Mouse (Mus musculus): ENCODE measurements at regions not wholly inside any gene's neighbourhood (a gene's known extent, or its start where the extent isn't known, plus 50 kb on each side); places are given as distances from the start of the nearest gene placed in this dataset.

DNA sequence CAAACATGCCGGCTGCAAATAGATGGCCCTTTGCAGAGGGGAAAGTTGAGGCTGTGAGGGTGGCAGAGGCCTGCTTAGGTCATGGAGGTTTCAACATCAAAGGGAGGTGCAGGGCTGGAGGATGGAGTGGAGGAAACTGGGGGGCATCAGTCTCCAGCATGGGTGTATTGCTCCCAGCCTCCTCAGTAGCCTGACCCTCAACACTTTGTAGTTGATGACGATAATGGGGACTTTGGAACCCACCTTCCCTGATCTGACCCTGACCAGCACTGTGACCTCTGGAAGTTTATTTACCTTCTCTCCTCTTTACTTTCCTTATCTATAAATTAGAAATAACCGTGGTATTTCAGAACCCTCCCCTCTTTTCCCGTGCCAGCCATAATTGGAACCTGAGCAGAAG, 56.2 kb downstream of the Gm26897 start:
- peaks cover 31% of the 10 kb centered on the region for H3K4me1 ChIP-seq (replicated peaks)
- 30% methylated on average over 4 of the region's 4 CpGs for WGBS

DNA sequence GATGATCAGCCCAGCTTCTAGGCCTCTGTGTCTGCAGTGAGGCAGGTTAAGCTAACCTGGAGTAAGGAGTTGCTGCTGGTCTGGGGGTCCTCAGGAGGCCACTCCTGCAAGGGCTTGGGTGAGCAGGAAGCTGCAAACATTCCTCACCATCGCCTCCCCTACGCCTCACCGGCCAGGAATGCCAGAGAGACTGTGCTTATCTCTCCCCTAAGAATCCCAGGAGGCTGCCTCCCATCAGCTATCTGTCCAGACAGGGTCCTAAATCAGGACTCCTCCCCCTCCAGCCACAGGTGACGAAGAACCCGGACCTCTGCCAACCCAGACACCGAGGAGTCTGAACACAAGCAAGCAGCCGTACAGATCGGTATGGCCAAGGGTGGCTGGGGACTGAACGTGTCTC, 56.8 kb downstream of the Gm26897 start:
- 45% methylated on average over 9 of the region's 9 CpGs for whole genome bisulfite sequencing
- no peak for ATAC-seq (ENCODE audit: insufficient number of reproducible peaks, insufficient read depth, low FRiP score, low TSS enrichment, low read depth)
- Histone ChIP-seq H3K27me3 (peaks cover 57% of the 10 kb centered on the region), H3K4me2 (no peak overlapping the region), H3K27ac (no peak overlapping the region), H3K4me1 (replicated peaks) (peaks cover 35% of the 10 kb centered on the region), H3K9me3 (no peaks in the 10 kb centered on the region), H3K4me3 (replicated peaks) (no peak overlapping the region), H3K36me3 (no peaks in the 10 kb centered on the region), H3K9ac (replicated peaks) (no peak overlapping the region)

More for the DNA sequence above, 56.2 kb downstream of the Gm26897 start:
- no peak for ATAC-seq (ENCODE audit: insufficient number of reproducible peaks, insufficient read depth, low FRiP score, low TSS enrichment, low read depth)
- Histone ChIP-seq H3K27ac (no peak overlapping the region), H3K9me3 (no peaks in the 10 kb centered on the region), H3K36me3 (no peaks in the 10 kb centered on the region), H3K27me3 (peaks cover 51% of the 10 kb centered on the region), H3K9ac (replicated peaks) (no peak overlapping the region), H3K4me3 (replicated peaks) (no peak overlapping the region), H3K4me2 (no peak overlapping the region)

DNA sequence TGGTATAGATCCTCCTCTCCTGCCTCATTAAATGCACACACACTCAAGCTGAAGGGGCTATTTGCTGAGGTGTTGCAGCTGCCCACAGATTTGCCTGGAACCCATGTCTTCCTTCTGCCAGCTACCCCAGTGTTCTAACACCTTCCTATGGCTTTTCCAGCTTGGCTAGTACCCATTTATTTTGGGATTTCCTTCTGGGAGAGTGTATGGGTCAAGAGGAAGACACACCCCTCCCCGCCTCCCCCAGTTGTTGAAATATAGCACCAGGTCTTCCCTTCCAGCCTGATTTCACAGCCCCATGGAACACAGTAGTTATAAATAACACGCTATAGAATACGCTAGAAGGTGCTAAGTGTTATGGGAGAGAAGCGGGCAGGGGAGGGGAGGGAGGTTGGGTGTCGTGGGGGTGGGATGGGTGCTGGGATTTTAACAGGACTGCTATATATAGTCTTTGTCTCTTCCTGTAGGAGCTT, 57.4 kb downstream of the Gm26897 start:
- no peak for ATAC-seq (ENCODE audit: insufficient number of reproducible peaks, insufficient read depth, low FRiP score, low TSS enrichment, low read depth)
- H3K9me3 ChIP-seq: no peaks in the 10 kb centered on the region
- H3K4me2 ChIP-seq: no peak overlapping the region
- peak overlapping the region; percentile 41; the same call in 1 of the 2 replicates for H3K27ac ChIP-seq
- H3K36me3 ChIP-seq: no peaks in the 10 kb centered on the region
- H3K4me3 ChIP-seq (replicated peaks): no peak overlapping the region
- WGBS: 80% methylated on average over 5 of the region's 5 CpGs
- H3K9ac ChIP-seq (replicated peaks): no peak overlapping the region
- peaks cover 62% of the 10 kb centered on the region for H3K27me3 ChIP-seq
- peaks cover 41% of the 10 kb centered on the region for H3K4me1 ChIP-seq (replicated peaks)

DNA sequence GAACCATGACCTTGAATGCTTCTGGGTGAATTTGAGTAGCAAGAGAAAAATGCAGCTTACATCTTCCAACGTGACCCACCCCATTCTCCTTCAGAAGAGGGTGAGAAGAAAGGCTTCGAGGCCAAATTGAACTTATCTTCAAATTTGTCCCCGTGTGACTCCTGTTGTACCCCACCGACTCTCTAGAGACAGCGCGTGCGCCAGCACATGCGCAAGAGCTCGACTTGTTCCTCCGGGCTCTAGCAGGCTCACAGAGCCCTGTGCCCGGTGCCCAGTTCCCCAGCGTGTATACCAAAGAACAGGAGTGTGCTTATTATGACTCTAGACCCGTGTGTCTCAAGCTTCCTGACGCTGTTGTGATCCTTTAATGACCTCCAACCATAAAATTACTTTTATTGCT, 59.0 kb downstream of the Gm26897 start:
- Histone ChIP-seq H3K9ac (replicated peaks) (no peak overlapping the region), H3K4me1 (replicated peaks) (peaks cover 46% of the 10 kb centered on the region), H3K4me2 (no peak overlapping the region), H3K4me3 (replicated peaks) (no peak overlapping the region), H3K9me3 (no peaks in the 10 kb centered on the region), H3K27me3 (peaks cover 68% of the 10 kb centered on the region), H3K27ac (no peak overlapping the region), H3K36me3 (no peaks in the 10 kb centered on the region)
- WGBS: 75% methylated on average over 14 of the region's 14 CpGs
- no peak for ATAC-seq (ENCODE audit: insufficient number of reproducible peaks, insufficient read depth, low FRiP score, low TSS enrichment, low read depth)

DNA sequence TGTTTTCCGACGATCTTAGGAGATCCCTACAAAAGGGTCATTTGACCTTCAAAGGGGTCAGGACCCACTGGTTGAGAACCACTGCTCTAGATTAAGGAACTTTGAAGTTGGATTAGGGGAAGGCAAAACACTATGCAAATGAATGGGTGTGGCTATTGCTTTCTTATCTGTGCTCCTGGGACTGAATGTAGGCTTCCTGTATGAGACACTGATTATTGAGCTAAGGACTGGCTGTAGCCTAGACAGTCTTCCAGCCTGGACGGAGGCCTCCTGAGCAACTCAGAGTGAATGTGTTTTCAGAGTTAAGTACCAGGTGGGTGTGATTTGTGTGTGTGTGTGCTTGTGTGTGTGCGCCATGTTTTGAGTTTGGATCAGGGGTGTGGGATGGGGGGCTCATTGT, 59.5 kb downstream of the Gm26897 start:
- peaks cover 46% of the 10 kb centered on the region for H3K4me1 ChIP-seq (replicated peaks)
- H3K27me3 ChIP-seq: peaks cover 66% of the 10 kb centered on the region
- ATAC-seq (ENCODE audit: insufficient number of reproducible peaks, insufficient read depth, low FRiP score, low TSS enrichment, low read depth): no peak
- H3K4me3 ChIP-seq (replicated peaks): no peak overlapping the region
- H3K36me3 ChIP-seq: no peaks in the 10 kb centered on the region
- H3K9me3 ChIP-seq: no peaks in the 10 kb centered on the region
- H3K9ac ChIP-seq (replicated peaks): no peak overlapping the region
- H3K27ac ChIP-seq: no peak overlapping the region
- no peak overlapping the region for H3K4me2 ChIP-seq
- 50% methylated on average over 4 of the region's 4 CpGs for WGBS

DNA sequence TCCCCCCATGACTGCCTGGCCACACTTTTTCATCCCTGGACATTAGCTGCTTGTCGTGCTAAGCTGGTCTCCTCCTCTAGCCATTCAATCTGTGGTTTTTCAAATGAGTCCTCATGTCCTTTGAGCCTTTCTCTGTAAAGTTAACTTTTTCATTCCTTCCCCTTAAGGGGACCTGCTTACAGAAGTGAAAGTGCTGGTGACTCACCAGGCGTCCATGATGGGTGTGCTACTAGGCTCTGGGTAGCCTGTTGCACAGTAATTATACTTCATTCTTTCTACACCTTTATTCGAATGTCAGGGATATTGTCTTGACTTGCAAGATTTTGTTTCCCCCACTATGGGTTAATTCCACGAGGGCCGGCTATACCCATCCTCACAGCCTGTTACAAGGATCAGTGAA, 63.2 kb downstream of the Gm26897 start:
- peaks cover 37% of the 10 kb centered on the region for H3K27me3 ChIP-seq
- H3K36me3 ChIP-seq: no peaks in the 10 kb centered on the region
- H3K9me3 ChIP-seq: no peaks in the 10 kb centered on the region
- 74% methylated on average over 5 of the region's 5 CpGs for WGBS
- no peak overlapping the region for H3K27ac ChIP-seq
- no peak overlapping the region for H3K4me2 ChIP-seq
- H3K9ac ChIP-seq (replicated peaks): no peak overlapping the region
- peaks cover 54% of the 10 kb centered on the region for H3K4me1 ChIP-seq (replicated peaks)
- ATAC-seq (ENCODE audit: insufficient number of reproducible peaks, insufficient read depth, low FRiP score, low TSS enrichment, low read depth): no peak
- no peak overlapping the region for H3K4me3 ChIP-seq (replicated peaks)

DNA sequence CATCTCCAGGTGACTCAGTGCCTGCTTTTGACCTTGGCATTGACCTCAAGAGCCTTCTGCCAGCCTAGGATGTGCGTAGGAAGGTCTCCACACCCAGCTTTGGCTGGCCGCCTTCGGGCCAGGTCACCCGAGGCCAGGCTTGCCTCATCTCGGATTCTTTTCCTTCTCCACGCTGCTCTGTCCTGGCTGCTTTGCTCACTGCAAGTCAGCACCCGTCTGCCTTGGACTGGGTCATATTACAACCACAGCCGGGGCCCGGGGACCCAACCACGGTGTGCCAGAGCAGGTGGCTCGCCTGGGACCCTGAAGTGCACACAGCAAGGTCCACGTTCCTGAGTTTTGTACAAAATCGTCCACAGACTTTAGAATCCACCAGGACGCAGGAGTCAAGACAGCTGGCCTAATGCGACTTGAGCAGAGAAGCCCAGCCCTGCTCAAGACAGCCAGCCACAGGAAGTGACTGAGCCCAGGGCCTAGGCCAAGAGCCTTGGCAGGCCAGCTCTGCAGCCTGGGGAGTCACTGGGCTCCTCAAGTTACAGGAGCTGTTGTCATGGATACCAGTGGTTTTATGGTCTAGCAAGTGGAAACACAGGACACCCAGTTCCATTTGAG, 66.1 kb downstream of the Gm26897 start:
- Histone ChIP-seq H3K4me1 (replicated peaks) (peaks cover 49% of the 10 kb centered on the region), H3K27ac (peak overlapping the region; percentile 96), H3K9me3 (no peaks in the 10 kb centered on the region), H3K4me2 (peak overlapping the region; percentile 35), H3K27me3 (peaks cover 44% of the 10 kb centered on the region), H3K36me3 (no peaks in the 10 kb centered on the region), H3K4me3 (replicated peaks) (no peak overlapping the region), H3K9ac (replicated peaks) (peak overlapping the region; percentile 18)
- WGBS: 3% methylated on average over 15 of the region's 15 CpGs
- peak; percentile 90 for ATAC-seq (ENCODE audit: insufficient number of reproducible peaks, insufficient read depth, low FRiP score, low TSS enrichment, low read depth)

DNA sequence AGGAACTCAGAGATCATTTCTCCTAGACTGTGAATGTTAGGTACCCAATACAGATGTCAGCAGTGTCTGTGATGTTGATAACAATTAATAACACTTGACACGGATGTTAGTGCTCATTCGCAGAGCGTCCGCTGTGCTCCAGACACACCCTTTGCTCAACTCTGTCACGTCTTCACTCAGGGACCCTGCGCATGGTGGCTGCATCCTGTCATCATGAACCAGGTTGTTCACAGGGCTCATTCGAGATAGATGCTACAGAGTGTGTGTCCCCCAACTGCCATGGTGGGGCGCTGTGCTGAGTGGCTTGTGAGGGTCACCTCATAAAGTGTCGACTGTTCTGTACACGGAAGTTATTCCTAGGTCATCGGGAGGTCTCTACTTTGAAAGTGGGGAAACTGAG, 66.8 kb downstream of the Gm26897 start:
- no peak overlapping the region for H3K4me3 ChIP-seq (replicated peaks)
- H3K9ac ChIP-seq (replicated peaks): no peak overlapping the region
- H3K27ac ChIP-seq: peak overlapping the region; percentile 96
- H3K9me3 ChIP-seq: no peaks in the 10 kb centered on the region
- H3K4me1 ChIP-seq (replicated peaks): peaks cover 50% of the 10 kb centered on the region
- no peak for ATAC-seq (ENCODE audit: insufficient number of reproducible peaks, insufficient read depth, low FRiP score, low TSS enrichment, low read depth)
- 64% methylated on average over 11 of the region's 11 CpGs for WGBS
- H3K36me3 ChIP-seq: no peaks in the 10 kb centered on the region
- H3K27me3 ChIP-seq: peaks cover 44% of the 10 kb centered on the region
- peak overlapping the region; percentile 35 for H3K4me2 ChIP-seq

DNA sequence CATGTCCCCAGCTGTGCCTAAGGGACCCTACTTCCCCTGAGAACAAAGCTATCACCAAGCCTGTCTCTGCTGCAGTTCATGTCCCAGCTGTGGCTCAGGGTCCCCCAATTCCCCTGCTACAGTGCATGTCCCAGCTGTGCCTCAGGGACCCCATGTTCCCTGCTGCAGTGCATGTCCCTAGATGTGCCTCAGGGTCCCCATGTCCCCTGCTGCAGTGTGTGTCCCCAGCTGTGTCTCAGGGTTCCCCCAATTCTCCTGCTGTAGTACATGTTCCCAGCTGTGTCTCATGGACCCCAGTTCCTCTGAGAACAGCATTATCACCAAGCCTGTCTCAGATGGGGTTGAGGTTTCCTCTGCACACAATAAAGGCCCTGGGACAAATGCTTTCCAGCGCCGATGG, 67.3 kb downstream of the Gm26897 start:
- Histone ChIP-seq H3K9ac (replicated peaks) (no peak overlapping the region), H3K4me2 (no peak overlapping the region), H3K4me1 (replicated peaks) (peaks cover 51% of the 10 kb centered on the region), H3K4me3 (replicated peaks) (no peak overlapping the region), H3K9me3 (no peaks in the 10 kb centered on the region), H3K36me3 (no peaks in the 10 kb centered on the region), H3K27ac (no peak overlapping the region), H3K27me3 (peaks cover 40% of the 10 kb centered on the region)
- ATAC-seq (ENCODE audit: insufficient number of reproducible peaks, insufficient read depth, low FRiP score, low TSS enrichment, low read depth): no peak
- WGBS: 74% methylated on average over 2 of the region's 2 CpGs

DNA sequence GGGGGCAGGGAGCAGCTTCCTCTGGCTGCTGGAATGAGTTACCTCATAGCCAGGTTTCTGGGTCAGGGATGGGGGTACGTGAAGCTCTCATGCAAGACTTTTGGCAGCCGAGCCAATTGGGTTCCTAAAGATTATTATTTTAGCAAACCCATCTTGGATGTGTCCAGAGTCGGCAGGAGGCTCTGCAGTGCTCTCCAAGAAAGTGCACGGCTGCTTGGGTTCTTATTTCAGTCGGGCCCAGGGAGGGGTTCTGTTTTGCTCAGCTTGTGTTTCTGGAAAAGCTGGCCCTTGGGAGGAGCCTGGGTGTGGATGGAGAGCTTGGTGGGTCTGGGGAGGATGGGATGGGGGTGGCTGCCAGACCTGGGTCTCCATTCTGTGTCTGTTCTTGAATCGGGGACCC, 70.8 kb downstream of the Gm26897 start:
- Histone ChIP-seq H3K4me1 (replicated peaks) (peaks cover 67% of the 10 kb centered on the region), H3K9me3 (no peaks in the 10 kb centered on the region), H3K9ac (replicated peaks) (no peak overlapping the region), H3K27ac (no peak overlapping the region), H3K4me2 (no peak overlapping the region), H3K36me3 (no peaks in the 10 kb centered on the region), H3K27me3 (peaks cover 39% of the 10 kb centered on the region), H3K4me3 (replicated peaks) (no peak overlapping the region)
- 46% methylated on average over 6 of the region's 6 CpGs for WGBS
- ATAC-seq (ENCODE audit: insufficient number of reproducible peaks, insufficient read depth, low FRiP score, low TSS enrichment, low read depth): no peak

DNA sequence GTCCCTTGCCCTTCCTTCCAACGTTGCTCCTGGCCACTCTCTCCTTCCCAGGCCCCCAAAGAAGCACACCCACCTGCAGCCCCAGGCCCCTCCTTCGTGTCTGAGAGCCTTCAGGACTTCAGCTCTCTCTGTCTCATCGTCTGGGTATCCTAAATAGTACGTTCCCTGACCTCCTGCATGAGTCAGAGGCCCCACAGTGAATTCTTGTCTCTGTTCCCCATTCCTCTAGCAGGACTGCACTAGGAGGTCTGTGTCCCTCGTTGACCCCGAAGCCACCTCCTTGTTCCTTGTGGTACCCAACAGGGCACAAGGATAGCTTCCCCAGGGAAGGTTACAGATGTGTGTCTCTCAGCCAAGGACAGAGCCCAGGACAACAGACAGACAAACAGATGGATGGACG, 71.4 kb downstream of the Gm26897 start:
- no peak overlapping the region for H3K4me2 ChIP-seq
- no peaks in the 10 kb centered on the region for H3K36me3 ChIP-seq
- H3K27ac ChIP-seq: no peak overlapping the region
- H3K9ac ChIP-seq (replicated peaks): no peak overlapping the region
- H3K4me3 ChIP-seq (replicated peaks): no peak overlapping the region
- no peak for ATAC-seq (ENCODE audit: insufficient number of reproducible peaks, insufficient read depth, low FRiP score, low TSS enrichment, low read depth)
- peaks cover 39% of the 10 kb centered on the region for H3K27me3 ChIP-seq
- peaks cover 63% of the 10 kb centered on the region for H3K4me1 ChIP-seq (replicated peaks)
- 44% methylated on average over 7 of the region's 7 CpGs for WGBS
- no peaks in the 10 kb centered on the region for H3K9me3 ChIP-seq

DNA sequence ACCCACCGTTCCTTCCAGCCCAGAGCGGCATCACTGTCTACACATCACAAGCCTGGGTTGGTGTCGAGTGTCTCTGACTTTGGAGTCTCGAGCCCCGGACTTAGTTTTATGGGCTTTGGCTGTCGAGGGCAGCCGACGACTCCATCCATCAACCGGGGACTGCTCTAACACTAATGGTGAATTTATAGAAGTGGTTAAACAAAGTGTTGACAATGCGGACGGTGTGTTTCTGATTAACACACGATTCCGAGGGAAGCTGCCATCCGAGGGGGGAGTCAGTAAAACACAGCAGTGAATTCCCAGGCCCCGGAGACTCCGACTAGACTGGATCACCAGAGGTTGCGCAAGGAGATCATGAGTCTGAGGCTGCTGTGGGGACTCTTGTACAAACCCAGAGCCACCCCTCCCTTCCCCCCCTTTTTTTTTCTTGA, 72.1 kb downstream of the Gm26897 start:
- Histone ChIP-seq H3K4me3 (replicated peaks) (no peak overlapping the region), H3K36me3 (no peaks in the 10 kb centered on the region), H3K4me2 (peak overlapping the region; percentile 32), H3K27ac (0 out of 2 replicates have a peak overlapping the region, but pooled peaks have one; percentile 2), H3K27me3 (peaks cover 46% of the 10 kb centered on the region), H3K9me3 (no peaks in the 10 kb centered on the region), H3K9ac (replicated peaks) (no peak overlapping the region), H3K4me1 (replicated peaks) (peaks cover 63% of the 10 kb centered on the region)
- no peak for ATAC-seq (ENCODE audit: insufficient number of reproducible peaks, insufficient read depth, low FRiP score, low TSS enrichment, low read depth)
- 8% methylated on average over 17 of the region's 17 CpGs for WGBS

All from limb, embryonic 12.5 days (tissue).